Mouse (Mus musculus): Measurements from ENCODE around the gene Rab7. TPM values are rescaled to one million over a fixed set of nuclear protein-coding genes. Genes with fewer than 3 reads are reported as not detected.

Rab7 gene
- 78.5 and 85.9 TPM in 2 replicates for polyA plus RNA-seq (2012; rRNA removed)

GRCm38 (mm10) chr6:88044577-88045405, at the start of gene Rab7:
TSS of gene Rab7 (minus strand) at chr6:88045270.

GRCm38 (mm10) chr6:88084278-88085151, 39.4 kb upstream of the Rab7 start, which contains the start of gene Rpn1:
TSS of gene Rpn1 (plus strand) at chr6:88084482.

GRCm38 (mm10) chr6:87981547-87982256, 63.4 kb downstream of the Rab7 start, which contains the start of gene H1fx:
TSS of gene H1fx (minus strand) at chr6:87981637.

Other genes with a start within 250 kb of the Rab7 start
- gene Rab43, start 233.1 kb downstream of the Rab7 start, polyA plus RNA-seq (2012; rRNA removed) = 15.5 and 21.2 TPM in 2 replicates
- 5.1 and 6.2 TPM in 2 replicates for gene Gm45140, start 209.5 kb downstream of the Rab7 start, polyA plus RNA-seq (2012; rRNA removed)
- 17.1 and 17.5 TPM in 2 replicates for gene Isy1, start 206.5 kb downstream of the Rab7 start, polyA plus RNA-seq (2012; rRNA removed)
- 188 and 223 TPM in 2 replicates for gene Cnbp, start 194.2 kb downstream of the Rab7 start, polyA plus RNA-seq (2012; rRNA removed)
- gene Copg1, start 157.5 kb downstream of the Rab7 start, polyA plus RNA-seq (2012; rRNA removed) = 19.2 and 24.4 TPM in 2 replicates
- 11.1 and 11.4 TPM in 2 replicates for gene Hmces, start 131.3 kb downstream of the Rab7 start, polyA plus RNA-seq (2012; rRNA removed)
- 4.9 and 5.2 TPM in 2 replicates for gene H1fx, start 63.6 kb downstream of the Rab7 start, polyA plus RNA-seq (2012; rRNA removed)
- 68.6 and 77.0 TPM in 2 replicates for gene Rpn1, start 39.2 kb upstream of the Rab7 start, polyA plus RNA-seq (2012; rRNA removed)
- gene Gata2, start 148.6 kb upstream of the Rab7 start, polyA plus RNA-seq (2012; rRNA removed) = 1.8 and 2.2 TPM in 2 replicates
- gene Dnajb8, start 177.0 kb upstream of the Rab7 start, polyA plus RNA-seq (2012; rRNA removed) = not detected in 2 replicates

Data from liver, embryonic 14 days (tissue).